Mouse (Mus musculus) olfactory bulb, adult 2 months (tissue): ENCODE measurements around the gene Myt1. TPM values are rescaled to one million over a fixed set of nuclear protein-coding genes. Genes with fewer than 3 reads are reported as not detected.

ENCODE experiments used
- H3K27ac ChIP-seq: fragments of 200-500 bp; 2 replicates; pipeline ENCODE4 v1.5.1; 2012; ENCODE audit warnings: low read depth, low read length; ENCODE audit not compliant: insufficient read depth
- H3K4me1 ChIP-seq: fragments of 200-500 bp; 2 replicates; pipeline ENCODE4 v1.6.1; 2012; ENCODE audit warnings: low read length; ENCODE audit not compliant: control insufficient read depth, insufficient read depth
- H3K4me3 ChIP-seq: fragments of 200-500 bp; 2 replicates; pipeline ENCODE4 v1.5.1; 2012; ENCODE audit warnings: mild to moderate bottlenecking, low read depth, low read length, moderate library complexity; ENCODE audit not compliant: insufficient read depth
- CTCF ChIP-seq: fragments of 200-500 bp; IDR thresholded peaks from 2 replicates; pipeline ENCODE4 v1.5.1; 2012; ENCODE audit warnings: low read depth, mild to moderate bottlenecking, low read length, moderate library complexity; ENCODE audit not compliant: insufficient read depth
- POLR2A ChIP-seq: fragments of 200-500 bp; IDR thresholded peaks from 2 replicates; pipeline ENCODE4 v1.6.1; 2012; ENCODE audit warnings: mild to moderate bottlenecking, low read depth, low read length, moderate library complexity; ENCODE audit not compliant: insufficient read depth
- WGBS: fragments of 180-500 bp; shearing (Covaris S2); methylation state at CpG from one replicate; pipeline ENCODE4 v1.1.7; 2018; 5-methylcytosine and 5-hydroxymethylcytosine counted together
- polyA plus RNA-seq: library from polyadenylated mRNA; stranded (reverse); fragments of >200 nt; gene quantifications from 2 replicates; pipeline ENCODE4 v1.2.4, GENCODE M21; 2012; ENCODE audit warnings: low replicate concordance; ENCODE audit not compliant: missing spikeins, insufficient read depth, insufficient read length

Myt1 gene
- polyA plus RNA-seq, 1 experiment, result not detected

GRCm38 (mm10) chr2:181730051-181730450 is 33.1 kb upstream of the Myt1 start:
- whole genome bisulfite sequencing, result 76% methylated on average over 3 of the region's 3 CpGs
- Histone ChIP-seq H3K4me1 (no peaks in the 10 kb centered on the region), H3K4me3 (no peak overlapping the region), H3K27ac (no peak overlapping the region)
- TF ChIP-seq POLR2A (no peak), CTCF (no peak)

DNA sequence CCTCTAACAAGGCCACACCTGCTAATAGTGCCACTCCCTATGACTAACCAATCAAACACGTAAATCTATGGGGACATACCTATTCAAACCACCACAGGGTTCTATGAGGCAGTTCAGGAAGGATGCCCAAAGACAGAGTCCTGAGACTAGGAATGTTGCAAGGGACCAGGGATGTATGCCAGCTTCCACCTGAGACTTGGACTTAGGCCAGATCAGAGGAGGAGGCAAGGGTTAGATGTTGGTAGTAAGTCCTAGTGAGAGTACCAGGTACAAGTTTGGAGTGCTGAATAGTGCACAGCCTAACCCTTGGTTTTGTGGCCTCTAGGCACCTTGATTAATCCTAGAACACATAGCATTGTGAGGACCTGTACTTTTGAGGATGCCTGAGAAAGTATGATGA is 10.5 kb upstream of the Myt1 start:
- Histone ChIP-seq H3K4me3 (no peak overlapping the region), H3K27ac (no peak overlapping the region), H3K4me1 (no peaks in the 10 kb centered on the region)
- TF ChIP-seq POLR2A (no peak), CTCF (no peak)
- 97% methylated on average over 1 of the region's 1 CpGs for WGBS

DNA sequence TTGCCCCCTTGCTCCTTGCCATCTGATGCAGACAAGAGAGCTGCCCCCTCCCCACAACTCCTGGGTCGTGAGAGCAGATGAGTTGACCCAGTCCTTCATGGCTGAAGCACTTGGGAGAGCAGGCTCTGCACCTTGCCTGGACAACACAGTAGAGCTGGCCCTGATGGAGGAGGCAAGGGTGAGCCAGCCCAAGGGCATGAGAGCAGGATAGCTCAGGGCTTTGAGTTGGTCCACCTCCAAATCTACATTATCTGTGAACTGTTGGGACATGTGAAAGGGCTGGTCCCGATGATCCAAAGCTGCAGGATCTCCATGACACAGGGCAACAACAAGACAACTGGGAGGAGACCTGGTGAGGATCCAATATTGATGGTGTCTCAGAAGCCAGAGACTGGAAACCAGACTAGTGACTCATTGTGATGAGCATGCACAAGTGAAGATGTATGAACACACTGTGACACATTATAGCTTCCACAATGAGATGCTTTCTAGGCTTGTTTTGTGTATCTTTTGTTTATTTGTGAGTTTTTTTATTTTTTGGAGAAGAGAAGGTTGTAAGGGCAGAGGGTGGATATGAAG is 4.9 kb upstream of the Myt1 start:
- Histone ChIP-seq H3K4me3 (no peak overlapping the region), H3K27ac (no peak overlapping the region), H3K4me1 (peaks cover 6% of the 10 kb centered on the region)
- TF ChIP-seq CTCF (no peak), POLR2A (no peak)
- 61% methylated on average over 2 of the region's 2 CpGs for WGBS

DNA sequence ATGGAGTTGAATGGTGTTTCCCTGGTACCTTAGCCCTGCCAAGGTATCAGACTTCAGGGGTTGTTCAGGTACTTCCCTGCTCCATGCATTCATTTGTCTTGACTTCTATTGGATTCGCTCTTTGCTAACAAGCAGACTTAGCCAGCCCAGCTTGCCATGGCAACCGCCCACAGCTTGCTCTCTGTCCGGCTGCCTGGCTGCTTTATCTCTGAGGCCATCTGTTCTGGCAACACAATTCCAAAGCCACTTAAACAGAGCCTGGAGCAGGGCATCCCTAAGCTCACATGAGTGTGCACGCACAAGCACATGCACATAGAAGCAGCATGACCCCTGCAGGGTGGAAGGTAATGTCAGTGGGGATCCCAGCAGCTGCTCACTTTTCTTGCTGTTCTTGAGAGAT is 4.1 kb upstream of the Myt1 start:
- Histone ChIP-seq H3K27ac (no peak overlapping the region), H3K4me3 (no peak overlapping the region), H3K4me1 (peaks cover 12% of the 10 kb centered on the region)
- 37% methylated on average over 4 of the region's 4 CpGs for WGBS
- TF ChIP-seq CTCF (no peak), POLR2A (no peak)

DNA sequence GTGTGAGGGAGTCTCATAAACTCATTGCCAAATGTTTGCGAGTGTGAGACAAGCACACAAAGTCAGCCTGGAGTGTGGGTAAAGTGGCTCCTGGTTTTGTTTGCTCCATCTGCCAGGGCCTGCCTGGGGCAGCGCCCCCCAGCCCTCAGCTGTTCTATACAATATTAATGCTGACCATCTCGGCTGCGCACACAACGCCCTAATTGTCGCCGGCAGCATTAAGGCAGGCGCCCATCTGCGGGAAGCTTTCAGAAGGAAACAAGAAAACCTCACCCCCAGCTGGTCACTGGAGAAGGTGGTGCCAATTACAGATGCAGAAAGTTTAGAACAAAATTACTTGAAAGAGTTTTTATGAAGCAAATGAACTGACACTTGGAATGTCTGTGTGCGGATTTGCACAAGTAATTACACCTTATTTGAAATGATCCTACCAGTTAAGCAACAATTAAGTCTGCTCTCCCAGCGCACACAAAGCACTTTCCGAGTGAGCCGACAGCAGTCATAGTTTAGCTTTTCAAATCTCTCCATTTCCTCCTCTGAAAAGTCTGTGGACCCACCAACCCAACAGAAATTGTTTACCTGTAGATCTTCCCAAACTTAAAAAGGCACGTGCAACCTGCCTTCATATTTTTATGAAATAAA is 875 bp downstream of the Myt1 start:
- H3K4me3 ChIP-seq, result no peak overlapping the region
- TF ChIP-seq POLR2A (no peak), CTCF (no peak)
- H3K4me1 ChIP-seq, result peaks cover 18% of the 10 kb centered on the region
- no peak overlapping the region; the same call in 1 of the 2 replicates for H3K27ac ChIP-seq
- 13% methylated on average over 14 of the region's 14 CpGs for WGBS

DNA sequence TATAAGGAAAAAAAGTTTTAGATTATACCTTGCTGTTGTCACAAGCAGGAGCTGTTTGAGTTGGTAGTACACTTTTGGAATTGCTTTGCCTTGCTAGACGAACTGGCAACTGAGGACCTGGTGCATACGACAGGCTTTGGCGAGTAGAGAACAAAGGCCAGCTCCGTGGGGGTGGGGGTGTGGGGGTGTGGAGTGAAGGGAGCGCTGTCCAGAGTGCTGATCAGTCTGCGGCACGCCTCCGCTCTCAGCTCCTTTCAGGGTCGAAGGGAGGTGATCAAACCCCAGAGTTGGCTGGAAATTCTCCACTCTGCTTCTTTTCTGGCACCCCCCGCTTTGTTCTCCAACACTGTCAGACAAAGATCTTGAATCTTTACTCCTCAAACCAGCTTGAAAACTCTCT is 1.5 kb downstream of the Myt1 start:
- H3K4me3 ChIP-seq, result no peak overlapping the region

DNA sequence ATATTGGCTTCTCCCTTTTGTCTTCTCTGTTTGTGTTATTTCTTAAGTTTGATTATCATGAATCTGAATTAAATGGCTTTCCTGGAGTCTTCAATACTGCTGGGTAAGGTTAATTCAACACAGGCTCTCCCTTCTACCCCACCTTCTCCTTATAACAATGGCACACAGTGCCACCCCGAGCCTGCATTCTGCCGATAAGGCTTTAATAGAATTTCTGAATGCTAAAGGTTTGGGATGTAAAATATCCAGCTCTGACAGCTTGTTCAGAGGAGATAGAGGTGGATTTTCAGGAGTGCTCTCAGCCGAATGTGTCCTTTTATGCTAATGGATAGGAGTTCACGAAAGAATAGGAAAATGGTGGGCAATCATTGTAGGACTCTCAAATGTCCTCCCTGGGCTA is 2.1 kb downstream of the Myt1 start:
- Histone ChIP-seq H3K4me3 (no peak overlapping the region), H3K4me1 (peaks cover 15% of the 10 kb centered on the region), H3K27ac (0 out of 2 replicates have a peak overlapping the region, but pooled peaks have one; percentile 8)
- TF ChIP-seq CTCF, result no peak
- no peak for TF ChIP-seq POLR2A
- WGBS, result 45% methylated on average over 4 of the region's 4 CpGs

More for the DNA sequence above, 1.5 kb downstream of the Myt1 start:
- peaks cover 15% of the 10 kb centered on the region for H3K4me1 ChIP-seq
- WGBS, result 11% methylated on average over 10 of the region's 10 CpGs
- H3K27ac ChIP-seq, result peak overlapping the region; percentile 8; the same call in 1 of the 2 replicates
- TF ChIP-seq POLR2A (no peak), CTCF (no peak)

DNA sequence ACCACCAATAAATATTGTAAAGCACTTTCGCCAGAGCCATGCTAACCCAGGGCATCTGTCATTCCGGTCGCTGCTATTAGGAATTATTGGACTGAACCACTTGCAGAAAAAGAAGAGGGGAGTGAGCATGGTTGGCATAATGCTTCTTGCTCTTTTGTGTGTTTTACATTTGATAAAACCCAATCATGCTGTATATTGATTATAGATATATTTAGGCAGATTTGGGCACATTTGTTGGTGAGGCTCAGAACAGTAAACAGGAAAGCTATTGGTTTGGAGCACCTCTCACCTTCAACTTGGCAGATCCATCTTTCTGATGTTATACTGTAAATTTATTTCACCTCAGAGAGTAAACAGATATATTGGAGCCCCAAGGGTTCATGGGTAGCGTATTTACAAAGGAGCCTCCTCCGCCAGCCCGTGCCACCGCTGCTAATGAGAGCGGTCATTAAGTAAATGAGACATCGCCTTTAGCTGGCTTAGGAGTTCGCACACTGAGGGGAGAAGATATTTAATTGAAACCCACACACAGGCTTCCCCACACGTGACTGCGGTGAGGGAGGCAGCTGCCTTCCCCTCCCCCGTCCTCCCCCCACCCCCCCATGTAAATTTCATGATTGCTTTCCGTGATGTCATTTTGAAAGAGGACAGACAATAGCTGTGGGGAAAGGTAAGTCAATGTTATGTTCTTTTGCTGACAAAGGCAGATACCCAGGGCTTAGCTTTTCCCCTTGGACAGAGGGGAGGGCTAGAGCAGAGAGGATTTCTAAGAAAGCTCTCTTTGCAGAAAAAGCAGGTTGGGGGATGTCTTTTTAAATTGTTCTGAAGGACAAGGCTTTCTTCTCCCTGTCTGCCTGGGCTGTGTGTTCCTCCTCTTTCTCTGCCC is 3.8 kb downstream of the Myt1 start:
- Histone ChIP-seq H3K4me1 (peaks cover 15% of the 10 kb centered on the region), H3K4me3 (peak overlapping the region; percentile 66), H3K27ac (peak overlapping the region; percentile 88)
- 12% methylated on average over 14 of the region's 14 CpGs for WGBS
- TF ChIP-seq POLR2A, result no peak
- TF ChIP-seq CTCF, result no peak

GRCm38 (mm10) chr2:181768451-181768850 is 5.3 kb downstream of the Myt1 start:
- Histone ChIP-seq H3K4me3 (peak overlapping the region; percentile 24; the same call in 1 of the 2 replicates), H3K4me1 (peaks cover 15% of the 10 kb centered on the region), H3K27ac (no peak overlapping the region)
- no peak for TF ChIP-seq CTCF
- no peak for TF ChIP-seq POLR2A
